Mouse (Mus musculus): ENCODE measurements around the gene Olfr44. TPM values are rescaled to one million over a fixed set of nuclear protein-coding genes. Genes with fewer than 3 reads are reported as not detected.

Gene Olfr44
- not detected in 2 replicates for polyA plus RNA-seq (2012; rRNA removed)

- H3K4me1 ChIP-seq (ENCODE audit: control insufficient read depth, insufficient read depth, low read length) = no peaks in the 10 kb centered on the region
- H3K27ac ChIP-seq (ENCODE audit: insufficient read depth, low read length) = no peak within 1 kb of the TSS
- no peak within 1 kb of the TSS for H3K4me3 ChIP-seq (replicated peaks; ENCODE audit: insufficient read depth, low read depth, low read length)
- DNase-seq = no peak
- no peak for TF ChIP-seq POLR2A (IDR thresholded peaks at IDR 0.05; ENCODE audit: borderline replicate concordance, insufficient read depth, low read length)
- no peak for TF ChIP-seq CTCF (IDR thresholded peaks at IDR 0.05; ENCODE audit: borderline replicate concordance, insufficient read depth, low read depth, low read length)
- H3K27me3 ChIP-seq (ENCODE audit: control insufficient read depth, insufficient read depth, low read length) = no peaks in the 10 kb centered on the region
- WGBS = 89% methylated on average over 2 of the region's 2 CpGs
These were observed at the start of gene Olfr44 for GRCm38 (mm10) chr9:39493895-39494294. TSS of gene Olfr44 (minus strand) at chr9:39493995.

GRCm38 (mm10) chr9:39523616-39524285, 30.0 kb upstream of the Olfr44 start:
- Histone ChIP-seq H3K27ac (ENCODE audit: insufficient read depth, low read length) (no peak overlapping the region), H3K4me3 (replicated peaks; ENCODE audit: insufficient read depth, low read depth, low read length) (no peak overlapping the region), H3K27me3 (ENCODE audit: control insufficient read depth, insufficient read depth, low read length) (no peaks in the 10 kb centered on the region), H3K4me1 (ENCODE audit: control insufficient read depth, insufficient read depth, low read length) (no peaks in the 10 kb centered on the region)
- WGBS = 36% methylated on average over 1 of the region's 1 CpGs
- DNase-seq = no peak
- TF ChIP-seq POLR2A (IDR thresholded peaks at IDR 0.05; ENCODE audit: borderline replicate concordance, insufficient read depth, low read length) = no peak
- no peak for TF ChIP-seq CTCF (IDR thresholded peaks at IDR 0.05; ENCODE audit: borderline replicate concordance, insufficient read depth, low read depth, low read length)

DNA sequence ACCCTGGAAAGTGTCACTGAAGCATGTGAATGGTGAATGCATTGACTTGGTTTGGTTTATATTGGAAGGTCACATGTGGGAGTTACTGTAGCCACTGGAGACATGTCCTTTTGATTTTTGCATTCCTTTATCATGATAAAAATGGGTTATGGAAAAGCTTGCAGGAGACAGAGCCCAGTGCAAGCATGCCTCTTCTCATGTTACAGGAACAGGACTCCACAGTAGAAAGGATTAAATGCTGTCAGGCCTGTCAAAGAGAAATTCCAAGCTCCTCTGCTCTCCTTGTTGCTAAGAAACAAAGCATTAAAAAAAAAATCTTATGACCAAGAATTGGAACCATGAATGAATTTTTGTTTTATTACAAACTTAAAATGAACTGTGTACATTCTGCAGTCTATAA, 24.8 kb upstream of the Olfr44 start:
- H3K4me1 ChIP-seq (ENCODE audit: control insufficient read depth, insufficient read depth, low read length) = no peaks in the 10 kb centered on the region
- H3K4me3 ChIP-seq (replicated peaks; ENCODE audit: insufficient read depth, low read depth, low read length) = no peak overlapping the region
- DNase-seq = no peak
- no peak overlapping the region for H3K27ac ChIP-seq (ENCODE audit: insufficient read depth, low read length)
- no peaks in the 10 kb centered on the region for H3K27me3 ChIP-seq (ENCODE audit: control insufficient read depth, insufficient read depth, low read length)
- TF ChIP-seq CTCF (IDR thresholded peaks at IDR 0.05; ENCODE audit: borderline replicate concordance, insufficient read depth, low read depth, low read length) (no peak), POLR2A (IDR thresholded peaks at IDR 0.05; ENCODE audit: borderline replicate concordance, insufficient read depth, low read length) (no peak)

DNA sequence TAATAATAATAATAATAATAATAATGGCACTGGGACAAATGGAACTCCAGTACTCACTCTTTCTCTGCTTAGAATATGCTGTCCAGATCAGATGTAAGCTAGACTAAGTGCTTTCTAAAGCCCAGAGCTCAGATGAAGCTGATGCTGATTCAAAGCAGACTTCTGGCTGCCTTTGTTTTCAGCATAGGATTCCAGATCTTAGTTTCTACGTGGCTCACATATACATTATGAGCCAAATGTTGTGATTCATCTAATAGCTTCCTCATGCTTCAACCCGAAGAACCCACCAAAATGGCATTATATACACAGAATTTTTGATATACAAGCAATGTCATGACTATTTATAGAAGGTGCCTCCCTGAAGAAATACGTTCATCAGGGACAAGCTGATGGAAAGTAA, 21.7 kb upstream of the Olfr44 start, which contains the start of gene Olfr957:
Gene Olfr957, minus strand, starts transcription at position 279 of the 400 bp plus-strand sequence.
- no peak for DNase-seq
- H3K4me3 ChIP-seq (replicated peaks; ENCODE audit: insufficient read depth, low read depth, low read length) = no peak within 1 kb of the TSS
- H3K27me3 ChIP-seq (ENCODE audit: control insufficient read depth, insufficient read depth, low read length) = no peaks in the 10 kb centered on the region
- TF ChIP-seq POLR2A (IDR thresholded peaks at IDR 0.05; ENCODE audit: borderline replicate concordance, insufficient read depth, low read length) (no peak), CTCF (IDR thresholded peaks at IDR 0.05; ENCODE audit: borderline replicate concordance, insufficient read depth, low read depth, low read length) (no peak)
- no peaks in the 10 kb centered on the region for H3K4me1 ChIP-seq (ENCODE audit: control insufficient read depth, insufficient read depth, low read length)
- 84% methylated on average over 3 of the region's 3 CpGs for WGBS
- H3K27ac ChIP-seq (ENCODE audit: insufficient read depth, low read length) = no peak within 1 kb of the TSS

DNA sequence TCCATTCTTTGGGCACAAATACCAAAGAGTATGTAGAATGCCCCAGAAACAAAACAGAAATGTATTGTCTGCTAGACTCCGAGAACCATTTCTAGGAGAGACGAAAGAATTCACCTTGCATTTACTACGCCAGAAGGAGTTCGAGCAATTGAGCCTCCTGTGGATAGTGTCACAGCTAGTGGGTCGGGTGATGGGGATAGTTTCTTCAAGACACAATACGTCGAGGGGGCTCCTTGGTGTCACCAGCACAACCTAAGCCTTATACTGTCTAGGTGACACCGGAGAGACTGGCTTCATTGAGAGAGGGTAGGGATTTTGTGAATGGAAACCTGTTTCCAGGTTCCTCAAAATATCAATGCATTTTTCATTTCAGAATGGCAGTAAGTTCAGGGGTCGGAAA, 15.6 kb upstream of the Olfr44 start:
- H3K4me3 ChIP-seq (replicated peaks; ENCODE audit: insufficient read depth, low read depth, low read length) = no peak overlapping the region
- no peak for DNase-seq
- no peak for TF ChIP-seq CTCF (IDR thresholded peaks at IDR 0.05; ENCODE audit: borderline replicate concordance, insufficient read depth, low read depth, low read length)
- TF ChIP-seq POLR2A (IDR thresholded peaks at IDR 0.05; ENCODE audit: borderline replicate concordance, insufficient read depth, low read length) = no peak
- H3K27ac ChIP-seq (ENCODE audit: insufficient read depth, low read length) = no peak overlapping the region
- no peaks in the 10 kb centered on the region for H3K27me3 ChIP-seq (ENCODE audit: control insufficient read depth, insufficient read depth, low read length)
- 76% methylated on average over 9 of the region's 9 CpGs for WGBS
- no peaks in the 10 kb centered on the region for H3K4me1 ChIP-seq (ENCODE audit: control insufficient read depth, insufficient read depth, low read length)

DNA sequence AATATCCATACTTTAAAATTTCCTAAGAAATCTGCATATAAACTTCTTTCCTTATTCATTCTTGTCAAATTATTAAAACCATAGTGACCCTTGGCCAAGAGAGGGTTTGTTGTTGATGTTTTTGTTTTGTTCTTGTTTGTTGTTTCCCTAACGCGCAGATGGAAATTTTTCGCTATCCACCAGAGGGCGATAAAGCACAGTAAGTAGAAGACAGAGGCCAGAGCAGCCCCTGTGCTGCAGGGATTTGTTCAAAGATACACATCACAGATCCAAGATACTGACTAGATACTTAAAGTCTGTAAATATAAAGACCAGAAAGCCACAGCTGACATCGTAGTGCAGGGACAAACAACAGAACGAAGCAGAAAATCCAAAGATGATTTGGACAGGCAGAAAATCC, 15.2 kb upstream of the Olfr44 start:
- Histone ChIP-seq H3K4me3 (replicated peaks; ENCODE audit: insufficient read depth, low read depth, low read length) (no peak overlapping the region), H3K4me1 (ENCODE audit: control insufficient read depth, insufficient read depth, low read length) (no peaks in the 10 kb centered on the region), H3K27me3 (ENCODE audit: control insufficient read depth, insufficient read depth, low read length) (no peaks in the 10 kb centered on the region), H3K27ac (ENCODE audit: insufficient read depth, low read length) (no peak overlapping the region)
- WGBS = 13% methylated on average over 6 of the region's 6 CpGs
- peak; percentile 7 to 13 for DNase-seq
- no peak for TF ChIP-seq POLR2A (IDR thresholded peaks at IDR 0.05; ENCODE audit: borderline replicate concordance, insufficient read depth, low read length)
- TF ChIP-seq CTCF (IDR thresholded peaks at IDR 0.05; ENCODE audit: borderline replicate concordance, insufficient read depth, low read depth, low read length) = peak; percentile 40; the same call in 1 of the 2 replicates

DNA sequence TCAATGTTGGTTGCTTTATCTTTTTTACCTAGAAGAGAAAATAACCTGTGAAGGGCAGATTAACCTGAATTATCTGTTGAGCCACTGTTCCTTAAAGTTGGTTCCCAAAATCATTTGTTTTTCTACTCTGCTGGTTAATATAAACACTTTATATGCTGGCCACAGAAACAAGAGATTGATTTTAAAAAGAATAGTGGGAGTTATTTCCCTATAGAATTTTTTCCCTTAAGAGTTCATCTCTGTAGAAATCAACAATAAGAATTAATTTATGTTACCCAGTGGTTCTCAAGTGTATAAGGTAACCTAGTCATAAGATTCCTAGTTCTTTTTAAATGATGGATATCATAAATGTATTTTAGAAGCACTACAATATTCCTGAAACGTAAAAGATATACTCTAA, 22.0 kb downstream of the Olfr44 start, which contains the start of gene Olfr955:
Gene Olfr955, minus strand, starts transcription at position 101 of the 400 bp plus-strand sequence.
- WGBS = 35% methylated on average over 1 of the region's 1 CpGs
- no peak for DNase-seq
- no peaks in the 10 kb centered on the region for H3K27me3 ChIP-seq (ENCODE audit: control insufficient read depth, insufficient read depth, low read length)
- TF ChIP-seq CTCF (IDR thresholded peaks at IDR 0.05; ENCODE audit: borderline replicate concordance, insufficient read depth, low read depth, low read length) (no peak), POLR2A (IDR thresholded peaks at IDR 0.05; ENCODE audit: borderline replicate concordance, insufficient read depth, low read length) (no peak)
- H3K4me1 ChIP-seq (ENCODE audit: control insufficient read depth, insufficient read depth, low read length) = no peaks in the 10 kb centered on the region
- no peak within 1 kb of the TSS for H3K27ac ChIP-seq (ENCODE audit: insufficient read depth, low read length)
- H3K4me3 ChIP-seq (replicated peaks; ENCODE audit: insufficient read depth, low read depth, low read length) = no peak within 1 kb of the TSS

DNA sequence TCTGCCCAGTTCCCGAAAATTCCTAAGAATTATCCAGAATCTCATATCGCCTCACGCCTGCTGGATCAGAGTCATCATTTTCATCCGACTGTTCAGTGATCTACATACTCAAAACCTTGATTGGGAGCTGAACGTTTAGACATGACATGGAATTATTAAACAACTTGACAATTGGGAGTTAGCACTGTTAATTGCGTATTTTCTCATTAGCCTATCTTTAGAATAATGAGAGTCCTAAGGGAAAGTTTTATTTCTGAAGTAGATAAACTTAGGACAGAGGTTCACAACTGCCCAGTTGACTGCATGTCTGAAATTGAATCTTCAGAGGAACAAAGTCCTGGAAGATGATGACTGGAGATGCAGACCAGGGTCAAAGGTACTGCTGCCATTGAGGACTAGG, 37.4 kb downstream of the Olfr44 start, which contains the start of gene Olfr954:
Gene Olfr954, plus strand, starts transcription at position 301 of the 400 bp plus-strand sequence.
- no peak for TF ChIP-seq CTCF (IDR thresholded peaks at IDR 0.05; ENCODE audit: borderline replicate concordance, insufficient read depth, low read depth, low read length)
- no peak for TF ChIP-seq POLR2A (IDR thresholded peaks at IDR 0.05; ENCODE audit: borderline replicate concordance, insufficient read depth, low read length)
- Histone ChIP-seq H3K27me3 (ENCODE audit: control insufficient read depth, insufficient read depth, low read length) (no peaks in the 10 kb centered on the region), H3K4me1 (ENCODE audit: control insufficient read depth, insufficient read depth, low read length) (no peaks in the 10 kb centered on the region), H3K27ac (ENCODE audit: insufficient read depth, low read length) (no peak within 1 kb of the TSS), H3K4me3 (replicated peaks; ENCODE audit: insufficient read depth, low read depth, low read length) (no peak within 1 kb of the TSS)
- WGBS = 86% methylated on average over 6 of the region's 6 CpGs
- no peak for DNase-seq

Other genes starting within 250 kb of the Olfr44 start
- not detected in 2 replicates for gene Olfr1537, start 244.0 kb downstream of the Olfr44 start, polyA plus RNA-seq (2012; rRNA removed)
- gene Olfr945, start 217.2 kb downstream of the Olfr44 start, polyA plus RNA-seq (2012; rRNA removed) = not detected in 2 replicates
- not detected in 2 replicates for gene Olfr948, start 167.9 kb downstream of the Olfr44 start, polyA plus RNA-seq (2012; rRNA removed)
- gene Olfr951, start 106.6 kb downstream of the Olfr44 start, polyA plus RNA-seq (2012; rRNA removed) = not detected in 2 replicates
- gene Olfr952, start 66.8 kb downstream of the Olfr44 start, polyA plus RNA-seq (2012; rRNA removed) = not detected in 2 replicates
- gene Olfr954, start 37.3 kb downstream of the Olfr44 start, polyA plus RNA-seq (2012; rRNA removed) = not detected in 2 replicates
- gene Olfr955, start 22.1 kb downstream of the Olfr44 start, polyA plus RNA-seq (2012; rRNA removed) = not detected in 2 replicates
- not detected in 2 replicates for gene Olfr957, start 21.8 kb upstream of the Olfr44 start, polyA plus RNA-seq (2012; rRNA removed)
- not detected in 2 replicates for gene Olfr958, start 60.1 kb upstream of the Olfr44 start, polyA plus RNA-seq (2012; rRNA removed)
- not detected in 2 replicates for gene Olfr959, start 81.6 kb upstream of the Olfr44 start, polyA plus RNA-seq (2012; rRNA removed)
- gene AW551984, start 110.4 kb upstream of the Olfr44 start, polyA plus RNA-seq (2012; rRNA removed) = 8.0 and 8.5 TPM in 2 replicates
- gene Olfr148, start 116.7 kb upstream of the Olfr44 start, polyA plus RNA-seq (2012; rRNA removed) = not detected in 2 replicates
- not detected in 2 replicates for gene Olfr960, start 127.4 kb upstream of the Olfr44 start, polyA plus RNA-seq (2012; rRNA removed)
- not detected in 2 replicates for gene Olfr961, start 151.1 kb upstream of the Olfr44 start, polyA plus RNA-seq (2012; rRNA removed)
- gene Olfr963, start 173.2 kb upstream of the Olfr44 start, polyA plus RNA-seq (2012; rRNA removed) = not detected in 2 replicates
- not detected in 2 replicates for gene Olfr149, start 213.1 kb upstream of the Olfr44 start, polyA plus RNA-seq (2012; rRNA removed)
- not detected in 2 replicates for gene Olfr965, start 217.4 kb upstream of the Olfr44 start, polyA plus RNA-seq (2012; rRNA removed)
- not detected in 2 replicates for gene Olfr150, start 237.0 kb upstream of the Olfr44 start, polyA plus RNA-seq (2012; rRNA removed)